Mouse (Mus musculus) heart, embryonic 16.5 days (tissue): ENCODE measurements at regions not wholly inside any gene's neighbourhood (a gene's known extent, or its start where the extent isn't known, plus 50 kb on each side); places are given as distances from the start of the nearest gene placed in this dataset.

Experiments used
- ATAC-seq: fragments of 200-750 bp; cut with Nextera tagmentation; replicated peaks from 2 replicates; pipeline ENCODE4 v1.8.0; 2017; ENCODE audit warnings: moderate number of reproducible peaks; ENCODE audit not compliant: insufficient read depth, low FRiP score; ENCODE audit errors: extremely low read depth
- H3K27ac ChIP-seq: fragments of 300-500 bp; sonication (generic); 2 replicates; pipeline ENCODE4 v1.5.1; 2014; ENCODE audit warnings: mild to moderate bottlenecking, low read length, control low read depth, moderate library complexity
- H3K27me3 ChIP-seq: fragments of 300-500 bp; sonication (generic); 2 replicates; pipeline ENCODE4 v1.6.1; 2014; ENCODE audit warnings: low read length, mixed read lengths; ENCODE audit not compliant: control insufficient read depth, insufficient read depth
- H3K36me3 ChIP-seq: fragments of 300-500 bp; sonication (generic); 2 replicates; pipeline ENCODE4 v1.6.1; 2014; ENCODE audit not compliant: control insufficient read depth, insufficient read depth
- H3K4me1 ChIP-seq: fragments of 300-500 bp; sonication (generic); 2 replicates; pipeline ENCODE4 v1.6.1; 2014; ENCODE audit warnings: low read length, mixed read lengths; ENCODE audit not compliant: control insufficient read depth, insufficient read depth
- H3K4me2 ChIP-seq: fragments of 300-500 bp; sonication (generic); 2 replicates; pipeline ENCODE4 v1.6.1; 2014; ENCODE audit warnings: low read depth, mild to moderate bottlenecking, control low read depth, low read length
- H3K4me3 ChIP-seq: fragments of 300-500 bp; sonication (generic); 2 replicates; pipeline ENCODE4 v1.5.1; 2014; ENCODE audit warnings: mild to moderate bottlenecking, control low read depth, low read length
- H3K9ac ChIP-seq: fragments of 300-500 bp; sonication (generic); 2 replicates; pipeline ENCODE4 v1.6.1; 2014; ENCODE audit warnings: low read length, control low read depth
- H3K9me3 ChIP-seq: fragments of 300-500 bp; sonication (generic); replicated peaks from 2 replicates; pipeline ENCODE4 v1.6.1; 2016; ENCODE audit warnings: low read length; ENCODE audit not compliant: control insufficient read depth
- WGBS: fragments of 180-500 bp; shearing (Covaris S2); extraction: QIAGEN DNeasy Blood & Tissue Kit; methylation state at CpG from one replicate; pipeline ENCODE4 v1.1.7; 2014; 5-methylcytosine and 5-hydroxymethylcytosine counted together

- 72% methylated on average over 8 of the region's 8 CpGs for WGBS
- no peak overlapping the region for H3K4me3 ChIP-seq
- H3K27me3 ChIP-seq, result no peaks in the 10 kb centered on the region
- H3K27ac ChIP-seq, result no peak overlapping the region
- H3K9me3 ChIP-seq, result no peaks in the 10 kb centered on the region
- H3K4me1 ChIP-seq, result no peaks in the 10 kb centered on the region
- no peak for ATAC-seq
- H3K36me3 ChIP-seq, result no peaks in the 10 kb centered on the region
- no peak overlapping the region for H3K9ac ChIP-seq
- no peak overlapping the region for H3K4me2 ChIP-seq
Measured at GRCm38 (mm10) chr1:45679964-45680709, 114.8 kb upstream of the Wdr75 start.

- Histone ChIP-seq H3K4me1 (no peaks in the 10 kb centered on the region), H3K4me2 (no peak overlapping the region), H3K36me3 (no peaks in the 10 kb centered on the region), H3K9me3 (no peaks in the 10 kb centered on the region), H3K4me3 (no peak overlapping the region), H3K27ac (peak overlapping the region; percentile 5; the same call in 1 of the 2 replicates), H3K9ac (no peak overlapping the region), H3K27me3 (no peaks in the 10 kb centered on the region)
- WGBS, result 22% methylated on average over 1 of the region's 1 CpGs
- no peak; the same call in 1 of the 2 replicates for ATAC-seq
Measured at GRCm38 (mm10) chr1:45700893-45701292, 94.1 kb upstream of the Wdr75 start.

DNA sequence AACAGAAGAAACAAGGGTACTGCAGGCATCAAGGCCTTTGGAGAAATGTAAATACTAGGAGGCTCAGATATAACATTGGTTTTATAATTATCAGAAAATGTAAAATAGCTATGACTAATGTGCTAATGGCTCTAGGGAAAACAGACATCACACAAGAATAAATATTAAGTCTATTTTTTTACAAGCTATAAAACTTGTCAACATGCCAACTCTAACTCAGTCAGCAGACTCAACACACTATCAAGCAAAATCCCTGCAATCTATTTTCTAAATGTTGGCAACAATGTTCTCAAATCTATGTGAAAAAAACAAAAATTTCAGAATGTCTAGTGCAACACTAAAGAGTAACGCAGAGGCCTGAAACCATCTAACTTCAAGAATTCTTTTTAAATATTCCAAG lies 93.5 kb upstream of the Wdr75 start:
- Histone ChIP-seq H3K4me1 (no peaks in the 10 kb centered on the region), H3K4me2 (no peak overlapping the region), H3K4me3 (no peak overlapping the region), H3K9ac (no peak overlapping the region), H3K27me3 (no peaks in the 10 kb centered on the region), H3K36me3 (no peaks in the 10 kb centered on the region), H3K27ac (no peak overlapping the region), H3K9me3 (no peaks in the 10 kb centered on the region)
- no peak for ATAC-seq
- WGBS, result 76% methylated on average over 1 of the region's 1 CpGs

DNA sequence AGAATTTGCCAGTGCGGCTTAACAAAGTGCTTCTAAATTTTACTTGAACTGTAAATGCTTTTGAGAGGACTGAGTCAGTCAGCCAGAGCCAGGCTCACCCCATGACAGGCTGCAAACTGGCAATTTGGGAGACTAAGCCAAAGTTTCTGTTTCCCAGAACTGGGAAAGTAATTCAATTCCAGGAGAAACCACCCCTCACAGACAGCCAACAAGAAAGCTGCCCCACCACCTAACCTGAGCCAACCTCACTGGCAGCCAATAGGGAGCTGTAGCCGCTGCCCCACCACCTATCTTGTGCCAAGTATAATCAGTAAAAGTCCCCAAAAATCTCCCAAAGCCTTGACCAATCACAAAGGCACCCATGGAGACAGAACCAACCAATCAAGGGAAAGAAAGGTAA lies 71.6 kb upstream of the Wdr75 start:
- Histone ChIP-seq H3K36me3 (no peaks in the 10 kb centered on the region), H3K4me2 (no peak overlapping the region), H3K4me3 (no peak overlapping the region), H3K4me1 (no peaks in the 10 kb centered on the region), H3K27me3 (no peaks in the 10 kb centered on the region), H3K27ac (no peak overlapping the region), H3K9me3 (no peaks in the 10 kb centered on the region), H3K9ac (no peak overlapping the region)
- no peak for ATAC-seq
- WGBS, result 88% methylated on average over 2 of the region's 2 CpGs

DNA sequence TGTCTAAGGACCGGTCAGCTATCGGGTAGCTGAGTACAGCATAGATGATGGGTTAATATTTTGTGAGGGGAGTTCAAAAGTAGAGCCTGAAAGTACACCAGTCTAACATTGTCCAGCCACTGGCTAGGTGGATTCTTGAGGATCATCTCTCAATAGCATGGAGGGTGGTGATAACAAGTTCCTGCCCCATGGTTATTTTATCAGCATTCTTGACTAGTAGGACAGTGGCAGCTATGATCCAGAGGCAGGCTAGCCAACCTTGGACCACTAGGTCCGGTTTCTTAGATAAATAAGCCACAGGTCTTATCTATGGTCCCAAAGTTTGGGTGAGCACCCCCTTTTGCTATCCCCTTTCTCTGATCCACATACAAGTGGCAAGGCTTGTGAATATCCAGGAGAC lies 62.0 kb upstream of the Wdr75 start:
- WGBS, result 83% methylated on average over 3 of the region's 3 CpGs
- ATAC-seq, result no peak

GRCm38 (mm10) chr1:45745136-45745535 lies 49.8 kb upstream of the Wdr75 start:
- 74% methylated on average over 1 of the region's 1 CpGs for WGBS
- Histone ChIP-seq H3K27me3 (no peaks in the 10 kb centered on the region), H3K36me3 (no peaks in the 10 kb centered on the region), H3K4me2 (no peak overlapping the region), H3K4me3 (no peak overlapping the region), H3K27ac (no peak overlapping the region), H3K9ac (no peak overlapping the region), H3K4me1 (no peaks in the 10 kb centered on the region), H3K9me3 (peaks cover 8% of the 10 kb centered on the region)
- ATAC-seq, result no peak

More for the DNA sequence above, 62.0 kb upstream of the Wdr75 start:
- Histone ChIP-seq H3K4me1 (no peaks in the 10 kb centered on the region), H3K27me3 (no peaks in the 10 kb centered on the region), H3K4me2 (no peak overlapping the region), H3K9me3 (no peaks in the 10 kb centered on the region), H3K27ac (no peak overlapping the region), H3K36me3 (no peaks in the 10 kb centered on the region), H3K4me3 (no peak overlapping the region), H3K9ac (no peak overlapping the region)
